Mouse (Mus musculus) heart, embryonic 14.5 days (tissue): Measurements from ENCODE around the gene Plg. TPM values are rescaled to one million over a fixed set of nuclear protein-coding genes. Genes with fewer than 3 reads are reported as not detected.

Source experiments
- ATAC-seq: fragments of 200-750 bp; cut with Nextera tagmentation; 2 replicates; pipeline ENCODE4 v1.8.0; 2017; ENCODE audit warnings: low read depth, moderate TSS enrichment; ENCODE audit not compliant: insufficient number of reproducible peaks, insufficient read depth, low FRiP score
- H3K27ac ChIP-seq, 2 experiments: fragments of 200-500 bp in 1 of 2; fragments of 300-500 bp in 1 of 2; sonication (generic) in 1 of 2; replicated peaks in 1 of 2; 2 replicates each; pipeline ENCODE4 v1.5.1; 2012 to 2014; ENCODE audit warnings: low read depth in 2 of 2, low read length in 2 of 2, control low read depth in 1 of 2, mild to moderate bottlenecking in 1 of 2, mixed read lengths in 1 of 2; ENCODE audit not compliant: control insufficient read depth in 1 of 2, insufficient read depth in 1 of 2
- H3K27me3 ChIP-seq: fragments of 300-500 bp; sonication (generic); 2 replicates; pipeline ENCODE4 v1.6.1; 2014; ENCODE audit warnings: mild to moderate bottlenecking, low read length, control low read depth; ENCODE audit not compliant: control insufficient read depth, insufficient read depth
- H3K36me3 ChIP-seq: fragments of 300-500 bp; sonication (generic); 2 replicates; pipeline ENCODE4 v1.6.1; 2014; ENCODE audit warnings: mild to moderate bottlenecking, control low read depth, low read length, mixed read lengths; ENCODE audit not compliant: control insufficient read depth, insufficient read depth
- H3K4me1 ChIP-seq, 2 experiments: fragments of 200-500 bp in 1 of 2; fragments of 300-500 bp in 1 of 2; sonication (generic) in 1 of 2; 2 replicates each; pipeline ENCODE4 v1.6.1; 2012 to 2014; ENCODE audit warnings: low read length in 2 of 2, control low read depth in 1 of 2, mixed read lengths in 1 of 2; ENCODE audit not compliant: control insufficient read depth in 2 of 2, insufficient read depth in 2 of 2
- H3K4me2 ChIP-seq: fragments of 300-500 bp; sonication (generic); 2 replicates; pipeline ENCODE4 v1.6.1; 2014; ENCODE audit warnings: mild to moderate bottlenecking, low read length
- H3K4me3 ChIP-seq, 2 experiments: fragments of 200-500 bp in 1 of 2; fragments of 300-500 bp in 1 of 2; sonication (generic) in 1 of 2; 2 replicates each; pipeline ENCODE4 v1.5.1; 2012 to 2014; ENCODE audit warnings: low read length in 2 of 2, mild to moderate bottlenecking in 2 of 2, control low read depth in 1 of 2, low read depth in 1 of 2, moderate library complexity in 1 of 2; ENCODE audit not compliant: control insufficient read depth in 1 of 2, insufficient read depth in 1 of 2
- H3K9ac ChIP-seq: fragments of 300-500 bp; sonication (generic); 2 replicates; pipeline ENCODE4 v1.6.1; 2014; ENCODE audit warnings: mild to moderate bottlenecking, low read length
- H3K9me3 ChIP-seq: fragments of 300-500 bp; sonication (generic); 2 replicates; pipeline ENCODE4 v1.6.1; 2016; ENCODE audit warnings: low read length, control low read depth; ENCODE audit not compliant: control insufficient read depth
- WGBS: fragments of 180-500 bp; shearing (Covaris S2); extraction: QIAGEN DNeasy Blood & Tissue Kit; methylation state at CpG from one replicate; pipeline ENCODE4 v1.1.7; 2014; 5-methylcytosine and 5-hydroxymethylcytosine counted together
- polyA plus RNA-seq: library from polyadenylated mRNA; unstranded; fragments of >200 nt; fragmentation: Nextera tagmentation; extraction: Ambion mirVana; gene quantifications from 2 replicates; pipeline ENCODE4 v1.2.1, GENCODE M21; 2014

Plg gene
- polyA plus RNA-seq, 1 experiment from 2014 or later, result not detected

DNA sequence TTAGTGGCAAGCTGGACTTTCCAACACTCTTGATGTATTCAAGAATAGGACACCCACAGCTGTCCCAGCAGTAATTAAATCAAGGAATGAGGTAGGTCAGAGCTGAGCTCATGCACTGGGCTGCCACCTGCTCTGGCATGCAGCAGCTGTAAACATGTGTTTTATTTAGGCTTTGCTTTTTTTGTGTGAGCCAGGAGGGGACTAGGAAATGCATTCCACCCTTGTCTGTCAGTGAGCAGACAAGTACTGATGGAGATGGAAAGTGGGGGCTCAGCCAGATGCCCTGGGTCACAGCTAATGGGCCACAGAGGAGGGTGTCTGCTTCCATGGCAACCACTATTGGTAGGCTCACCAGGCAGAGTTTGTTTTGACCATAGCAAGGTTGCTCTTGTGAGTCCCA, 50.0 kb downstream of the Plg start:
- no peaks in the 10 kb centered on the region for H3K27me3 ChIP-seq
- no peak for ATAC-seq

GRCm38 (mm10) chr17:12431707-12432106, 53.3 kb downstream of the Plg start:
- Histone ChIP-seq H3K4me2 (no peak overlapping the region), H3K9me3 (no peaks in the 10 kb centered on the region), H3K4me3 (no peak overlapping the region), H3K36me3 (no peaks in the 10 kb centered on the region), H3K4me1 (peaks cover 3 to 11% of the 10 kb centered on the region in 2 experiments; a peak in 2 of 4 replicates), H3K9ac (no peak overlapping the region), H3K27me3 (no peaks in the 10 kb centered on the region), H3K27ac (no peak overlapping the region)
- no peak for ATAC-seq
- 58% methylated on average over 5 of the region's 5 CpGs for whole genome bisulfite sequencing

More for the DNA sequence above, 50.0 kb downstream of the Plg start:
- Histone ChIP-seq H3K4me3 (no peak overlapping the region), H3K4me1 (peaks cover 8 to 15% of the 10 kb centered on the region in 2 experiments; a peak in 3 of 4 replicates), H3K9ac (no peak overlapping the region), H3K9me3 (no peaks in the 10 kb centered on the region), H3K36me3 (no peaks in the 10 kb centered on the region), H3K4me2 (no peak overlapping the region), H3K27ac (0 out of 4 replicates have a peak overlapping the region, but pooled peaks of 1 of the 2 experiments have one; percentile 12)

- H3K4me2 ChIP-seq, result no peak overlapping the region
- H3K27me3 ChIP-seq, result no peaks in the 10 kb centered on the region
- ATAC-seq, result no peak
- 75% methylated on average over 10 of the region's 10 CpGs for WGBS
- no peak overlapping the region for H3K9ac ChIP-seq
- H3K9me3 ChIP-seq, result no peaks in the 10 kb centered on the region
- no peak overlapping the region for H3K27ac ChIP-seq
- 0 out of 4 replicates have a peak, but pooled peaks cover 0 to 3% of the 10 kb centered on the region in 2 experiments for H3K4me1 ChIP-seq
- no peak overlapping the region for H3K4me3 ChIP-seq
- no peaks in the 10 kb centered on the region for H3K36me3 ChIP-seq
Measured at GRCm38 (mm10) chr17:12437771-12438170, 59.4 kb downstream of the Plg start.

DNA sequence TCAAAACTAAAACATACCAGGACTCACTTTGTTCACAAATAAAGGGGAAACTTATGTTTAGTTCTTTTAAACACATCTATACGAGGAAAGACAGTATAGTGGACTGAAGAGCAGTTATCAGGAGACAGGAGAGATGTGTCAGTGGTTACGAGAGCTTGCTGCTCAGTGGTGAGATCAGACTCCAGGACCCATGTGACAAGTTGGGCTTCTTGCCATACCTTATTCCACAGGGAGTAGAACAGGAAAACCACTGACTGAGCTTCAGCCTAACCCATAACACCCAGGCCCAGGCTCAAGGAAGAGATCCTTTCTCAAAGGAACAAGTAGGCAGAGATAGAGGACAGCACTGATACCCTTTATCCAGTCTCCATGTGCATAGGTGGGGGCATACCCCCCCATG, 66.2 kb downstream of the Plg start:
- H3K27me3 ChIP-seq, result no peaks in the 10 kb centered on the region
- ATAC-seq, result no peak
- no peaks in the 10 kb centered on the region for H3K9me3 ChIP-seq
- no peak overlapping the region for H3K9ac ChIP-seq
- H3K4me3 ChIP-seq, result no peak overlapping the region
- H3K4me2 ChIP-seq, result no peak overlapping the region
- H3K27ac ChIP-seq, result no peak overlapping the region
- no peaks in the 10 kb centered on the region for H3K4me1 ChIP-seq
- no peaks in the 10 kb centered on the region for H3K36me3 ChIP-seq
- WGBS, result 18% methylated on average over 2 of the region's 2 CpGs

GRCm38 (mm10) chr17:12451234-12451633, 72.8 kb downstream of the Plg start:
- peaks cover 2 to 7% of the 10 kb centered on the region in 2 experiments; a peak in 3 of 4 replicates for H3K4me1 ChIP-seq
- H3K9ac ChIP-seq, result no peak overlapping the region
- no peaks in the 10 kb centered on the region for H3K27me3 ChIP-seq
- WGBS, result 50% methylated on average over 4 of the region's 4 CpGs
- no peak overlapping the region for H3K27ac ChIP-seq
- H3K36me3 ChIP-seq, result no peaks in the 10 kb centered on the region
- H3K4me3 ChIP-seq, result no peak overlapping the region
- H3K9me3 ChIP-seq, result no peaks in the 10 kb centered on the region
- H3K4me2 ChIP-seq, result no peak overlapping the region
- ATAC-seq, result no peak

- Histone ChIP-seq H3K36me3 (no peaks in the 10 kb centered on the region), H3K9ac (no peak overlapping the region), H3K4me2 (no peak overlapping the region), H3K4me1 (peaks cover 2 to 7% of the 10 kb centered on the region in 2 experiments; a peak in 3 of 4 replicates), H3K9me3 (no peaks in the 10 kb centered on the region), H3K27me3 (no peaks in the 10 kb centered on the region), H3K27ac (no peak overlapping the region), H3K4me3 (no peak overlapping the region)
- 57% methylated on average over 11 of the region's 11 CpGs for WGBS
- ATAC-seq, result no peak
Measured at GRCm38 (mm10) chr17:12452862-12453531, 74.6 kb downstream of the Plg start.

GRCm38 (mm10) chr17:12453691-12454090, 75.3 kb downstream of the Plg start:
- peaks cover 2 to 7% of the 10 kb centered on the region in 2 experiments; a peak in 3 of 4 replicates for H3K4me1 ChIP-seq
- no peaks in the 10 kb centered on the region for H3K9me3 ChIP-seq
- 45% methylated on average over 6 of the region's 6 CpGs for WGBS
- H3K27me3 ChIP-seq, result no peaks in the 10 kb centered on the region
- no peak overlapping the region for H3K27ac ChIP-seq
- no peak overlapping the region for H3K4me2 ChIP-seq
- ATAC-seq, result no peak
- H3K36me3 ChIP-seq, result no peaks in the 10 kb centered on the region
- no peak overlapping the region for H3K9ac ChIP-seq
- H3K4me3 ChIP-seq, result no peak overlapping the region
